Mouse (Mus musculus) G1E (cell line): ENCODE results near the gene P3h2.

Source experiments
- CTCF ChIP-seq: IDR thresholded peaks from 2 replicates; pipeline ENCODE4 v1.5.1; 2012; ENCODE audit warnings: low read depth, low read length, inconsistent platforms, mixed read lengths
- GATA1 ChIP-seq: IDR thresholded peaks from 2 replicates; pipeline ENCODE4 v1.6.1; 2012; ENCODE audit warnings: borderline replicate concordance, low read length, inconsistent platforms, mixed read lengths
- TAL1 ChIP-seq: conservative IDR thresholded peaks from 2 replicates; pipeline ENCODE4 v1.6.1; 2012; ENCODE audit warnings: low read depth, low read length, inconsistent platforms, mixed read lengths

DNA sequence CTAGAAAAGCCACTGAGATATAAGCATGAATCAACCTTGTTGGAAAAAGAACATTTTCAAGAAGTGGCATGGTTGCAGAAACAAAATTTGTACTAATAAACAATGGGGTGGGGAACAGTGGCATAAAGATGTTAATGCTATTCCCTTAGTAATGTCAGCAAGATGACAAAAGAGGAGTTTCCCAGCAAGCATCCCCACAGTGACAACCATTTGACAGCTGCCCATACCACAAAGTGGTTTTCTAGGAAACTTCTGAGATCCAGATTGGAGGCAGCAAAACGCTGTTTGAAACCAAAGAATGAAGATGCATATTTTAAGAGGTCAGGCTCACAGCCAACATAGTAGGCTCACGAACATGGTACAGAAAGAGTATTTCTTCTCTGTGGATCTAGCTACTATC lies 46.7 kb upstream of the P3h2 start:
- TF ChIP-seq CTCF = no peak
- TF ChIP-seq GATA1 = no peak
- no peak for TF ChIP-seq TAL1
